Mouse (Mus musculus) macrophage (primary cell): ENCODE results near the gene Gm17364. TPM values are rescaled to one million over a fixed set of nuclear protein-coding genes. Genes with fewer than 3 reads are reported as not detected.
"Not testable (repeated sequence)": the region's sequence is repeated elsewhere in the genome, so short reads cannot be mapped to it uniquely, and the experiment has no call there.

Experiments used
- H3K27ac ChIP-seq: fragments of 350-480 bp; formaldehyde crosslinking; 2 replicates; pipeline ENCODE4 v1.9.0; 2021
- H3K36me3 ChIP-seq: fragments of 350-480 bp; formaldehyde crosslinking; 2 replicates; pipeline ENCODE4 v1.9.0; 2021; ENCODE audit errors: inconsistent target
- H3K4me3 ChIP-seq: fragments of 350-480 bp; formaldehyde crosslinking; 2 replicates; pipeline ENCODE4 v1.9.0; 2021; ENCODE audit errors: inconsistent target
- H3K79me2 ChIP-seq: fragments of 350-480 bp; formaldehyde crosslinking; 2 replicates; pipeline ENCODE4 v1.9.0; 2021; ENCODE audit errors: inconsistent target
- WGBS: methylation state at CpG from one replicate; pipeline ENCODE4 v1.1.7; 2026; ENCODE audit warnings: inconsistent platforms; ENCODE audit not compliant: missing documents; 5-methylcytosine and 5-hydroxymethylcytosine counted together
- polyA plus RNA-seq: library from polyadenylated mRNA; stranded (reverse); fragments of 250-400 nt; gene quantifications from 3 replicates; pipeline ENCODE4 v1.2.4, GENCODE M21; 2018; ENCODE audit warnings: inconsistent platforms

Gm17364 gene
- polyA plus RNA-seq, 1 experiment from 2014 or later, result not detected

GRCm38 (mm10) chr13:41267827-41268408 lies 5.9 kb downstream of the Gm17364 start:
- Histone ChIP-seq H3K36me3 (no peaks in the 10 kb centered on the region), H3K79me2 (peaks cover 12% of the 10 kb centered on the region; the same call in 1 of the 2 replicates), H3K27ac (no peak overlapping the region), H3K4me3 (no peak overlapping the region)
- WGBS, result 90% methylated on average over 7 of the region's 7 CpGs

DNA sequence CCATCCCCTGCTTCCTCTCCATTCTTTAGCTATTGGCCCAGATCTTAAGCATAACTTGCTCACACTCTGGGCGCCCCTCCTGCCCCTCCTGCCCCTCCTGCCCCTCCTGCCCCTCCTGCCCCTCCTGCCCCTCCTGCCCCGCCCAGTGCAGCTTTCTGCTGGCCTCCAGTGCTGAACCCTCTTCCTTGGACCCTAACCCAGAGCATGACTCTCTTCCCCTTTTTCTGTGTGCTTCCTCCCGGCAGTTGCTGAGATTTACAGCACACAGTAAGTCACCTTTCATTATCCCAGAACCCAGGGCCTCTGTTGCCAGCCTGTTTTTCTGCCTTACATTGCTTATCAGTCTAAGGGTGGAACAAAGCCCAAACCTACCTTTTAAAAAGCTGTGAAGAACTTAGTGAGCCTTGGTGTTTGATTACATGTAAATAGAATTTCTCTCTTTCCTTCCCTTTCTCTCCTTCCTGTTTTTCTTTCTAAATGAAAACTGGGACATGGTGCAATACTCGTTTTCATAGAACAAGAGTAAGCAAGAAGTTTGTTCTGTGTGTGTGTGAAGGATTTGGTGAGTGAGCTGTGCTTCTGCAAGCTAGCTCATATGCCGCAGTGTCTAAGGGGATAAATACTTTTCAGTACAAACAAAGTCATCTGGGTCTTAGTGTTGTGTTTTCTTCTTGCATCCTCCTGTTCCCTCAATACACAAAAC lies 10.3 kb downstream of the Gm17364 start:
- Histone ChIP-seq H3K79me2 (peaks cover 12% of the 10 kb centered on the region; the same call in 1 of the 2 replicates), H3K27ac (peak overlapping the region; percentile 65), H3K36me3 (no peaks in the 10 kb centered on the region), H3K4me3 (no peak overlapping the region)
- 19% methylated on average over 4 of the region's 5 CpGs for WGBS

DNA sequence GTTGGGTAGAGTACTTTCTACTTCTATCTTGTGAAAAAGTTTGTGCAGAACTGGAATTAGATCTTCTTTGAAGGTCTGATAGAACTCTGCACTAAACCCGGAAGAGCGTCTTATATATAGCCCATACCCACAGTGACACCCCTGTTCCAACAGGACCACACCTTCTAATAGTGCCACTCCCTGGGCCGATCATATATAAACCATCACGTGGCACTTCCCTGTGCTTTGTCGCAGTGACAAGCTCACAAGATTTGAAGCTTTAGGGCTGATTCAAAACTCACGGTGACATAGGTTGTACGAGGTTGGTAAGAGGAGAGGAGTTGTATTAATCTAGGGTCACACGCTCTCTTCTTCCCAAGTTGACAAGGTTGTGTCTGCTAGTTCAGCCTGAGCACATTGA lies 12.2 kb downstream of the Gm17364 start:
- H3K27ac ChIP-seq, H3K36me3 ChIP-seq, H3K4me3 ChIP-seq: not testable (repeated sequence)
- WGBS, result 94% methylated on average over 8 of the region's 8 CpGs
- H3K79me2 ChIP-seq, result peaks cover 12% of the 10 kb centered on the region; the same call in 1 of the 2 replicates

GRCm38 (mm10) chr13:41257851-41258250 lies 15.9 kb downstream of the Gm17364 start:
- no peak overlapping the region for H3K4me3 ChIP-seq
- H3K36me3 ChIP-seq, result no peaks in the 10 kb centered on the region
- 93% methylated on average over 4 of the region's 4 CpGs for WGBS
- peaks cover 4% of the 10 kb centered on the region; the same call in 1 of the 2 replicates for H3K79me2 ChIP-seq
- no peak overlapping the region for H3K27ac ChIP-seq

DNA sequence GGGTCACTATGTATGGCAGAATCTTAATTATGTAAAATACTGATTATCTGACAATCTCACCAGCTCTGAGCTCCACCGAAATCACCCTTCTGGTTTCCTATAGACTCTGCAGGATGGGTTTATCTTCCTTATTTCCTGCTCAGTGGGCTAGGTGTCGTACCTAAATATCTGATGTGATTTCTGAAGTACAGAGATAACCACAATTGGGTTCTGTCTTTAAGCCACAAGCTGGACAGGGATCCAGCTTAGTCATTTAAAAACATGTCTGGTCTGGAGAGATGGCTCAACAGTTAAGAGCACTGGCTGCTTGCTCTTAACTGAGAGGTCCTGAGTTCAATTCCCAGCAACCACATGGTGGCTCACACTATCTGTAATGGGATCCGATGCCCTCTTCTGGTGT lies 16.8 kb downstream of the Gm17364 start:
- Histone ChIP-seq H3K27ac (no peak overlapping the region), H3K4me3 (no peak overlapping the region), H3K79me2 (peaks cover 8% of the 10 kb centered on the region; the same call in 1 of the 2 replicates), H3K36me3 (no peaks in the 10 kb centered on the region)
- WGBS, result 88% methylated on average over 3 of the region's 3 CpGs

DNA sequence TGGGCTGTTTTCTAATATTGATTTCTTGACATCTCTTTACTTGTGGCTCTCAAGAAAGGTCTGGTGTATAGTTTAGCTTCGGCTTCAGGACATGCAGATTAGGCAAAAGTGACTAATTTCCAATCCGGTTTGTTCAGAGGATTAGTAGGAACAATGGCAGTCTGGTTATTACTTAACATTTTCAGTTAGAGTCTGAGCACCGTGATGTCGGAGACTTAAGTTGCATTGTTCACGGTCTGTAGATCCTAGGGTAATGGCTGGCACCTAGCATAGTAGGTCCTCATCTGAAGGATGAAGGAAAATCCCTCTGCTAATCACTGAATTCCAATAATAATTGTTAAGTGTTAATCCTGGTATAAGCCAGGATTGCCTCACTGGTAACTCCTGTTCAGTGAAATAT lies 17.7 kb downstream of the Gm17364 start:
- peaks cover 9% of the 10 kb centered on the region; the same call in 1 of the 2 replicates for H3K79me2 ChIP-seq
- WGBS, result 95% methylated on average over 5 of the region's 5 CpGs

DNA sequence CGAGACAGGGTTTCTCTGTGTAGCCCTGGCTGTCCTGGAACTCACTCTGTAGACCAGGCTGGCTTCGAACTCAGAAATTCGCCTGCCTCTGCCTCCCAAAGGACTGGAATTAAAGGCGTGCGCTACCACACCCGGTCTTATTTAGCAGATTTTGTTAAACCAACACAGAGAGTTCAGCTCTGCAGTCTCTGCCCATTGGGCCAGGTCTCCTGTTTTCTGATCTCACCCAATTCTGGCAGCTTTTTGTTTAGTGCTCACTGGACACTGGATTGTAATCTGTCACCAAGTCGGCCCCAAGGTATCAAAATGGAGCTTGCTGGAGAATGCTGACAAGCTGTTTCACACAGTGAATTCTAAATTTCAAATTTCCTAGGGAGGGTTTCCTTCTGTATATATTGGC lies 21.0 kb downstream of the Gm17364 start:
- H3K36me3 ChIP-seq, result no peaks in the 10 kb centered on the region
- H3K4me3 ChIP-seq, result no peak overlapping the region
- H3K27ac ChIP-seq, result no peak overlapping the region
- peaks cover 9% of the 10 kb centered on the region; the same call in 1 of the 2 replicates for H3K79me2 ChIP-seq
- 99% methylated on average over 6 of the region's 7 CpGs for WGBS

More for the DNA sequence above, 17.7 kb downstream of the Gm17364 start:
- Histone ChIP-seq H3K36me3 (no peaks in the 10 kb centered on the region), H3K27ac (no peak overlapping the region), H3K4me3 (no peak overlapping the region)

- H3K79me2 ChIP-seq, result peaks cover 9% of the 10 kb centered on the region; the same call in 1 of the 2 replicates
- no peaks in the 10 kb centered on the region for H3K36me3 ChIP-seq
- no peak overlapping the region for H3K4me3 ChIP-seq
- WGBS, result 96% methylated on average over 6 of the region's 6 CpGs
- H3K27ac ChIP-seq, result no peak overlapping the region
Measured at GRCm38 (mm10) chr13:41252141-41252540, 21.6 kb downstream of the Gm17364 start.

GRCm38 (mm10) chr13:41251667-41252066 lies 22.1 kb downstream of the Gm17364 start:
- Histone ChIP-seq H3K36me3 (no peaks in the 10 kb centered on the region), H3K27ac (no peak overlapping the region), H3K4me3 (no peak overlapping the region), H3K79me2 (peaks cover 9% of the 10 kb centered on the region; the same call in 1 of the 2 replicates)
- 89% methylated on average over 5 of the region's 5 CpGs for WGBS

GRCm38 (mm10) chr13:41251232-41251631 lies 22.5 kb downstream of the Gm17364 start:
- not testable (repeated sequence) for H3K27ac ChIP-seq, H3K36me3 ChIP-seq, H3K4me3 ChIP-seq, H3K79me2 ChIP-seq
- 93% methylated on average over 5 of the region's 5 CpGs for WGBS

- peaks cover 9% of the 10 kb centered on the region; the same call in 1 of the 2 replicates for H3K79me2 ChIP-seq
- H3K36me3 ChIP-seq, result no peaks in the 10 kb centered on the region
- 4% methylated on average over 27 of the region's 27 CpGs for WGBS
- H3K27ac ChIP-seq, result no peak overlapping the region
- peak overlapping the region; percentile 57 for H3K4me3 ChIP-seq
Measured at GRCm38 (mm10) chr13:41250318-41250981, 23.3 kb downstream of the Gm17364 start.

DNA sequence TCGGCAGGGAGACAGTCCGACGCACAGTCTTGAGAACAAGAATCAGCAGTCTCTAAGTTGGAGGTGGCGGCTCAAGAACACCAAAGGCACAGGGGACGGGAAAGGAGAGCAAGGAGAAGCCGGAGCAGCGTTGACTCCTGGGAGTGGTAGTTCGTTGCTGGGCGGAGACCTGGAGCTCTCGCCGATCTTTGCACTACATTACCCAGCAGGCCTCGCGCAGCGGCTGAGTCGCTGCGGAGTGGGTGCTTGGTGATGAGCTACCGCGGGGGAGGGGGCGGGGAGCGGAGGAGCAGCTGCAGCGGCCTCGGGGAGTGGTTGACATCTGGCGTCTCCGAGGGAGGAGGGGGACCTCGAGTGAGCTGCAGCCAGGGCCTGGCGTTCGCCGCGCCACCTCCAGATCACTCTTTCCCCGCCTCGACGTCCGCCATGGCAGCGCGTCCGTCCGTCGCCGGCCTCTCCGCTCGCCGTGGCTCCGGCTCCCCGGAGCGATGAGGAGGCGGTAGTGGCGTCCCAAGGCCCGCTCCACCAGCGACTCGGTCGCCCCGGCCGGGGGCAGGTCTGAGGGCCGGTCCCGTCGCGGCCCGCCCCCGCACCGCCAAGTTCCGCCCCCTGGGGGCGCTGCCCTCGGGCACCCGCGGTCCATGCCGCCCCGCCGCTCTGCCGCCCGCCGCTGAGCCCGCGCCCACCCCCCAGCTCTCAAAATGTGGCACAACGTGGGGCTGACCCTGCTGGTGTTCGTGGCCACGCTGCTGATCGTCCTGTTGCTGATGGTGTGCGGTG lies 24.0 kb downstream of the Gm17364 start, which contains the start of gene Smim13:
TSS of gene Smim13 (plus strand) at position 307 of the 780 bp plus-strand sequence.
- no peaks in the 10 kb centered on the region for H3K36me3 ChIP-seq
- H3K79me2 ChIP-seq, result peaks cover 9% of the 10 kb centered on the region; the same call in 1 of the 2 replicates
- under 1% methylated on average over 69 of the region's 78 CpGs for WGBS

DNA sequence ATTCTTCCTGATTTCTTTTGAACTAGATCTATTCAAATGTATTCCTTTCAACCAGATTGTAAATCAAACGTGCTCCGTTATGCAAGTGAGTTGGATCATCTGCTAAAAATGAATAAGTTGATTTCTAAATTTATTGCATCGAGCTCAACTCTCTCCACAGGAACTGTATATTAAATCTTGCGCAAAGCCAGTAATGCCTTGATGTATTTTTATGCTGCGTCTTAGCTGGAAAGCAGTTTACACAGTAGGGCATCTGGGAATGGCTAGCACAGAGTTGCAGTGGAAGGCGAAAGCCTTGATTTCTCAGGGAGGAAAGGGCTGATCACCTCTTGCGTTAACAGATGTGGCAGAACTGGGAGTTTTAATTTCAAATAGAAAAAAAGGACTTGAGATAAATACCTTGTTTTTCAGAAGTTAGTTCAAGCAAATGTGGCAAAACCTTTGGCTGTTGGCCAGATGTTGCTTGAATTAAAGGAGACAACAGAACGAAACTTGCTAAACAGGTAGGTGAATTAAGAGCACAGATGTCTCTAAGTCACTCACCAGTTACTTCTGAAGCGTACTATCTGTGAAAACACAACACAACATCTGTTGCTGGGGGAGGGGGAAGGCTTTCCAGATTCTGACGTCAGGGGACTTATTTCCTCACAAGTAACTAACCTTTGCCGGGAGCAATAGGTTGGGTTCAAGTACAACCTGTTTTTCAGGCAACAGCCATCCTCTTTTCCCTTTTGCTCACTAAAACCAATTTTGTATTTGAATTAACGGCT lies 24.8 kb downstream of the Gm17364 start:
- Histone ChIP-seq H3K36me3 (no peaks in the 10 kb centered on the region), H3K4me3 (peak overlapping the region; percentile 49), H3K27ac (peak overlapping the region; percentile 19), H3K79me2 (peaks cover 9% of the 10 kb centered on the region; the same call in 1 of the 2 replicates)
- 44% methylated on average over 12 of the region's 12 CpGs for WGBS

More for the DNA sequence above, 24.0 kb downstream of the Gm17364 start, which contains the start of gene Smim13:
- Histone ChIP-seq H3K4me3 (peak within 1 kb of the TSS; percentile 57), H3K27ac (peak within 1 kb of the TSS; percentile 19)
